ENCODE assay signal across 8 mouse cellular contexts in genomic region chr17:70989430-70989829, GRCm38 (mm10). TPM values are rescaled to one million over a fixed set of nuclear protein-coding genes. Genes with fewer than 3 reads are reported as not detected.
DNase-seq lines count a peak whose midpoint lies in the region; ATAC-seq and TF ChIP-seq lines count a peak whose summit lies in the region.

No protein-coding gene starts in this region.

- peak overlapping the region; percentile 88 for H3K9ac ChIP-seq in embryonic facial prominence, embryonic 11.5 days (replicated peaks; ENCODE audit: low read length)
- H3K9ac ChIP-seq in intestine, embryonic 16.5 days (ENCODE audit: low read depth, low read length), result peak overlapping the region; percentile 93

- H3K4me2 ChIP-seq in embryonic facial prominence, embryonic 11.5 days (ENCODE audit: low read depth, low read length), result peak overlapping the region; percentile 86
- H3K4me2 ChIP-seq in intestine, embryonic 16.5 days (ENCODE audit: low read depth, low read length), result peak overlapping the region; percentile 63

- peaks cover 6% of the 10 kb centered on the region for H3K36me3 ChIP-seq in embryonic facial prominence, embryonic 11.5 days (replicated peaks; ENCODE audit: control insufficient read depth, insufficient read depth, low read depth, low read length)
- peaks cover 16% of the 10 kb centered on the region for H3K36me3 ChIP-seq in intestine, embryonic 16.5 days (ENCODE audit: control insufficient read depth, insufficient read depth, low read length)

- H3K9me3 ChIP-seq in embryonic facial prominence, embryonic 11.5 days (replicated peaks; ENCODE audit: control insufficient read depth, low read length), result no peaks in the 10 kb centered on the region
- H3K9me3 ChIP-seq in intestine, embryonic 16.5 days (ENCODE audit: control insufficient read depth, low read length), result no peaks in the 10 kb centered on the region; the same call in 1 of the 2 replicates

- no peak for ATAC-seq in embryonic facial prominence, embryonic 11.5 days (replicated peaks; ENCODE audit: insufficient number of reproducible peaks, low FRiP score, low TSS enrichment, low read depth)
- no peak for ATAC-seq in intestine, embryonic 16.5 days

- WGBS in embryonic facial prominence, embryonic 11.5 days, result 64% methylated on average over 8 of the region's 8 CpGs
- WGBS in intestine, embryonic 16.5 days, result 42% methylated on average over 8 of the region's 8 CpGs

- no peak for DNase-seq in layer of hippocampus, adult 2 months (ENCODE audit: low spot score in 2 of 2)
- DNase-seq in layer of hippocampus, adult 11-12 months (ENCODE audit: low spot score), result no peak
- no peak for DNase-seq in embryonic facial prominence, embryonic 11.5 days (ENCODE audit: low spot score)
- DNase-seq in naive thymus-derived CD4-positive, alpha-beta T cell, adult 2 months (ENCODE audit: low read depth), result peak; percentile 37
- no peak for DNase-seq in yolk sac, embryonic 10.5 days (ENCODE audit: low spot score)
- DNase-seq in adrenal gland, adult 8-10 months, result no peak
- no peak for DNase-seq in cerebellum, adult 9-11 months

- no peak for TF ChIP-seq CTCF in layer of hippocampus, adult 2 months (conservative IDR thresholded peaks at IDR 0.05)

- H3K4me1 ChIP-seq in embryonic facial prominence, embryonic 11.5 days (ENCODE audit: control insufficient read depth, insufficient read depth, low read length), result no peaks in the 10 kb centered on the region; the same call in 1 of the 2 replicates
- H3K4me1 ChIP-seq in intestine, embryonic 16.5 days (ENCODE audit: control insufficient read depth, insufficient read depth, low read length), result peaks cover 56% of the 10 kb centered on the region

- peak overlapping the region; percentile 99 for H3K27ac ChIP-seq in layer of hippocampus, adult 2 months
- no peak overlapping the region for H3K27ac ChIP-seq in embryonic facial prominence, embryonic 11.5 days (replicated peaks; ENCODE audit: low read depth, low read length)
- peak overlapping the region; percentile 84 for H3K27ac ChIP-seq in intestine, embryonic 16.5 days (ENCODE audit: low read length)

- peak overlapping the region; percentile 98 for H3K4me3 ChIP-seq in layer of hippocampus, adult 2 months
- peak overlapping the region; percentile 85 for H3K4me3 ChIP-seq in embryonic facial prominence, embryonic 11.5 days (ENCODE audit: low read depth, low read length)
- peak overlapping the region; percentile 91 for H3K4me3 ChIP-seq in intestine, embryonic 16.5 days (ENCODE audit: low read length)

- no peaks in the 10 kb centered on the region for H3K27me3 ChIP-seq in embryonic facial prominence, embryonic 11.5 days (ENCODE audit: control insufficient read depth, insufficient read depth, low read length)
- no peaks in the 10 kb centered on the region for H3K27me3 ChIP-seq in intestine, embryonic 16.5 days (replicated peaks; ENCODE audit: control insufficient read depth, insufficient read depth, low read length)

RNA-seq across cellular contexts. Expression of gene Myom1, which starts 13.0 kb away (rescaled TPM):
- total RNA-seq in layer of hippocampus, adult 2 months (2021), result 1 to 10 TPM; 2.2 to 2.8 TPM
- 4.7 and 5.9 TPM in 2 replicates for polyA plus RNA-seq in embryonic facial prominence, embryonic 11.5 days (2014; fragmentation: Nextera tagmentation; extraction: Ambion mirVana)
- polyA plus RNA-seq in intestine, embryonic 16.5 days (2015; fragmentation: Nextera tagmentation; extraction: Ambion mirVana), result 10.6 and 10.8 TPM in 2 replicates
- total RNA-seq in adrenal gland, adult 8-10 months (2022), result 1 to 10 TPM; 1.4 to 2.4 (median 2.0) TPM

RNA-seq across cellular contexts. Expression of gene Myl12a, which starts 13.2 kb away (rescaled TPM):
- total RNA-seq in layer of hippocampus, adult 2 months (2021), result 10 to 100 TPM; 38.9 to 41.1 TPM
- polyA plus RNA-seq in embryonic facial prominence, embryonic 11.5 days (2014; fragmentation: Nextera tagmentation; extraction: Ambion mirVana), result 595 and 613 TPM in 2 replicates
- 485 and 503 TPM in 2 replicates for polyA plus RNA-seq in intestine, embryonic 16.5 days (2015; fragmentation: Nextera tagmentation; extraction: Ambion mirVana)
- 100 to 1,000 TPM; 265 to 302 (median 283) TPM for total RNA-seq in adrenal gland, adult 8-10 months (2022)

Comparison
In these comparisons a context has a peak if more than half of its experiments do, and no peak if none do; other contexts are left out.
1. RNA of gene Myl12a, which starts 13.2 kb away (total RNA-seq): 265 to 302 TPM in adrenal gland, adult 8-10 months; 38.9 to 41.1 TPM in layer of hippocampus, adult 2 months; every median in the first group is over 4 times any median in the second.
2. Peak in every context shown above with its lines, with median percentiles within 50 percentile points of each other: H3K4me3 ChIP-seq.